Mouse (Mus musculus) MEL (cell line): ENCODE measurements around the gene Lmo4. TPM values are rescaled to one million over a fixed set of nuclear protein-coding genes. Genes with fewer than 3 reads are reported as not detected.

Experiments used
- DNase-seq: peaks from one replicate; pipeline ENCODE4 v3.0.0; 2011; ENCODE audit warnings: low read depth, low spot score
- H3K27ac ChIP-seq: 2 replicates; pipeline ENCODE4 v1.5.1; 2012; ENCODE audit warnings: low read depth, mild to moderate bottlenecking, control low read depth, low read length, moderate library complexity; ENCODE audit not compliant: control insufficient read depth
- H3K27me3 ChIP-seq, 2 experiments: fragments of 150-350 bp in 1 of 2; sonication (generic) in 1 of 2; 2 replicates each; pipeline ENCODE4 v1.6.1; 2012; ENCODE audit warnings: low read length in 2 of 2, mild to moderate bottlenecking in 2 of 2, improper control_type of control experiment in 1 of 2, moderate library complexity in 1 of 2; ENCODE audit not compliant: insufficient read depth in 2 of 2, control insufficient read depth in 1 of 2
- H3K36me3 ChIP-seq, 2 experiments: 2 replicates each; pipeline ENCODE4 v1.6.1; 2012 to 2014; ENCODE audit warnings: low read length in 2 of 2, improper control_type of control experiment in 1 of 2, inconsistent platforms in 1 of 2, mild to moderate bottlenecking in 1 of 2; ENCODE audit not compliant: insufficient read depth in 2 of 2, control insufficient read depth in 1 of 2
- H3K4me1 ChIP-seq, 2 experiments: fragments of 150-350 bp in 1 of 2; sonication (generic) in 1 of 2; 2 replicates each; pipeline ENCODE4 v1.6.1; 2012; ENCODE audit warnings: low read length in 2 of 2, improper control_type of control experiment in 1 of 2, mild to moderate bottlenecking in 1 of 2; ENCODE audit not compliant: insufficient read depth in 2 of 2, control insufficient read depth in 1 of 2
- H3K4me3 ChIP-seq, 2 experiments: fragments of 150-350 bp in 1 of 2; sonication (generic) in 1 of 2; 2 replicates each; pipeline ENCODE4 v1.5.1; 2012; ENCODE audit warnings: low read depth in 2 of 2, low read length in 2 of 2, mild to moderate bottlenecking in 2 of 2, moderate library complexity in 2 of 2, control low read depth in 1 of 2, improper control_type of control experiment in 1 of 2; ENCODE audit not compliant: control insufficient read depth in 1 of 2, insufficient read depth in 1 of 2
- H3K79me2 ChIP-seq: 2 replicates; pipeline ENCODE4 v1.6.1; 2012; ENCODE audit warnings: mild to moderate bottlenecking, low read length, moderate library complexity; ENCODE audit not compliant: control insufficient read depth, poor library complexity, insufficient read depth
- H3K9ac ChIP-seq: 2 replicates; pipeline ENCODE4 v1.6.1; 2012; ENCODE audit warnings: low read depth, mild to moderate bottlenecking, control low read depth, low read length, moderate library complexity; ENCODE audit not compliant: control insufficient read depth, poor library complexity, severe bottlenecking
- H3K9me3 ChIP-seq: fragments of 150-350 bp; sonication (generic); replicated peaks from 2 replicates; pipeline ENCODE4 v1.6.1; 2012; ENCODE audit warnings: mild to moderate bottlenecking, low read length, improper control_type of control experiment, moderate library complexity; ENCODE audit not compliant: insufficient read depth
- BHLHE40 ChIP-seq: IDR thresholded peaks from 2 replicates; pipeline ENCODE4 v1.6.1; 2012; ENCODE audit warnings: low read depth, mild to moderate bottlenecking, inconsistent platforms, low read length, improper control_type of control experiment, borderline replicate concordance
- CHD1 ChIP-seq: IDR thresholded peaks from 2 replicates; pipeline ENCODE4 v1.6.1; 2012; ENCODE audit warnings: low read depth, mild to moderate bottlenecking, inconsistent platforms, low read length, improper control_type of control experiment
- CHD2 ChIP-seq: IDR thresholded peaks from 2 replicates; pipeline ENCODE4 v1.6.1; 2011; ENCODE audit warnings: low read length, improper control_type of control experiment
- CTCF ChIP-seq, 3 experiments: IDR thresholded peaks in 2 of 3; conservative IDR thresholded peaks in 1 of 3; 2 replicates each; pipeline ENCODE4 v1.5.1; 2011 to 2012; ENCODE audit warnings: low read length in 3 of 3, low read depth in 2 of 3, mild to moderate bottlenecking in 2 of 3, improper control_type of control experiment in 1 of 3, inconsistent platforms in 1 of 3, mixed read lengths in 1 of 3, moderate library complexity in 1 of 3; ENCODE audit not compliant: control insufficient read depth in 1 of 3, insufficient read depth in 1 of 3, poor library complexity in 1 of 3, severe bottlenecking in 1 of 3
- E2F4 ChIP-seq: IDR thresholded peaks from 2 replicates; pipeline ENCODE4 v1.6.1; 2011; ENCODE audit warnings: low read depth, low read length, improper control_type of control experiment, borderline replicate concordance
- ETS1 ChIP-seq: IDR thresholded peaks from 2 replicates; pipeline ENCODE4 v1.6.1; 2012; ENCODE audit warnings: low read depth, mild to moderate bottlenecking, inconsistent platforms, low read length, improper control_type of control experiment, moderate library complexity
- GABPA ChIP-seq: IDR thresholded peaks from 2 replicates; pipeline ENCODE4 v1.6.1; 2012; ENCODE audit warnings: low read depth, mild to moderate bottlenecking, inconsistent platforms, low read length, improper control_type of control experiment, moderate library complexity
- MAFK ChIP-seq: IDR thresholded peaks from 2 replicates; pipeline ENCODE4 v1.6.1; 2011; ENCODE audit warnings: low read depth, mild to moderate bottlenecking, low read length, improper control_type of control experiment, borderline replicate concordance
- MAX ChIP-seq: IDR thresholded peaks from 2 replicates; pipeline ENCODE4 v1.6.1; 2011; ENCODE audit warnings: low read length, improper control_type of control experiment
- MAZ ChIP-seq: IDR thresholded peaks from 2 replicates; pipeline ENCODE4 v1.6.1; 2012; ENCODE audit warnings: low read depth, mild to moderate bottlenecking, inconsistent platforms, low read length, improper control_type of control experiment
- MEF2A ChIP-seq: IDR thresholded peaks from 2 replicates; pipeline ENCODE4 v1.6.1; 2014; ENCODE audit warnings: low read depth, mild to moderate bottlenecking, inconsistent platforms, low read length, improper control_type of control experiment; ENCODE audit not compliant: poor library complexity, insufficient replicate concordance, severe bottlenecking; ENCODE audit errors: extremely low read depth
- MXI1 ChIP-seq: IDR thresholded peaks from 2 replicates; pipeline ENCODE4 v1.6.1; 2011; ENCODE audit warnings: mild to moderate bottlenecking, low read depth, low read length, improper control_type of control experiment
- MYC ChIP-seq: IDR thresholded peaks from 2 replicates; pipeline ENCODE4 v1.6.1; 2011; ENCODE audit warnings: low read depth, mild to moderate bottlenecking, low read length, improper control_type of control experiment, moderate library complexity
- NELFE ChIP-seq: IDR thresholded peaks from 2 replicates; pipeline ENCODE4 v1.6.1; 2011; ENCODE audit warnings: low read depth, low read length, improper control_type of control experiment
- POLR2AphosphoS2 ChIP-seq: IDR thresholded peaks from 2 replicates; pipeline ENCODE4 v1.6.1; 2011; ENCODE audit warnings: low read length, improper control_type of control experiment
- POLR2AphosphoS5 ChIP-seq: IDR thresholded peaks from 2 replicates; pipeline ENCODE4 v1.6.1; 2012; ENCODE audit warnings: low read depth, borderline replicate concordance, mild to moderate bottlenecking, inconsistent platforms, low read length, moderate library complexity, mixed read lengths
- RCOR1 ChIP-seq: IDR thresholded peaks from 2 replicates; pipeline ENCODE4 v1.6.1; 2012; ENCODE audit warnings: low read depth, mild to moderate bottlenecking, inconsistent platforms, low read length, improper control_type of control experiment
- SMC3 ChIP-seq: IDR thresholded peaks from 2 replicates; pipeline ENCODE4 v1.6.1; 2011; ENCODE audit warnings: low read depth, low read length, improper control_type of control experiment
- TAL1 ChIP-seq: IDR thresholded peaks from 2 replicates; pipeline ENCODE4 v1.6.1; 2012; ENCODE audit warnings: mild to moderate bottlenecking, inconsistent platforms, low read length, moderate library complexity, mixed read lengths
- USF1 ChIP-seq: IDR thresholded peaks from 2 replicates; pipeline ENCODE4 v1.6.1; 2014; ENCODE audit warnings: low read depth, mild to moderate bottlenecking, inconsistent platforms, low read length, improper control_type of control experiment, moderate library complexity
- ZKSCAN1 ChIP-seq: IDR thresholded peaks from 2 replicates; pipeline ENCODE4 v1.6.1; 2012; ENCODE audit warnings: low read depth, mild to moderate bottlenecking, inconsistent platforms, low read length, improper control_type of control experiment, moderate library complexity
- polyA plus RNA-seq, 2 experiments: library from polyadenylated mRNA; stranded (reverse) in 1 of 2; unstranded in 1 of 2; fragments of >175 nt in 1 of 2; fragments of >200 nt in 1 of 2; gene quantifications; 2 replicates each; pipeline versions ENCODE4 v1.2.1 to v1.2.4; 2012; ENCODE audit warnings: low replicate concordance in 2 of 2, low read depth in 1 of 2; ENCODE audit not compliant: insufficient read length in 2 of 2, insufficient read depth in 1 of 2, missing spikeins in 1 of 2
- total RNA-seq: library from RNA; depleted of rRNA; stranded (reverse); fragments of 300-350 nt; gene quantifications from 2 replicates; pipeline ENCODE4 v1.2.3, GENCODE M21; 2012

Gene Lmo4
- total and polyA plus RNA-seq, 3 experiments: 13.7 to 29.3 TPM; not detected in 1

- no peaks in the 10 kb centered on the region for H3K79me2 ChIP-seq
- no peak overlapping the region for H3K9ac ChIP-seq
- H3K4me3 ChIP-seq: no peak overlapping the region
- no peak overlapping the region for H3K27ac ChIP-seq
- H3K27me3 ChIP-seq: no peaks in the 10 kb centered on the region
- no peaks in the 10 kb centered on the region for H3K4me1 ChIP-seq
- H3K9me3 ChIP-seq: no peaks in the 10 kb centered on the region
- H3K36me3 ChIP-seq: peaks cover 0 to 2% of the 10 kb centered on the region in 2 experiments; a peak in 1 of 4 replicates
- no peak for DNase-seq
- TF ChIP-seq TAL1: no peak
- TF ChIP-seq BHLHE40: no peak
- TF ChIP-seq USF1: no peak
- no peak for TF ChIP-seq MAFK
- TF ChIP-seq MXI1: no peak
- TF ChIP-seq GABPA: no peak
- TF ChIP-seq E2F4: no peak
- TF ChIP-seq ETS1: no peak
- TF ChIP-seq MEF2A: no peak
- no peak for TF ChIP-seq SMC3
- no peak for TF ChIP-seq CHD2
- TF ChIP-seq RCOR1: no peak
- no peak for TF ChIP-seq POLR2AphosphoS5
- TF ChIP-seq MYC: no peak
- TF ChIP-seq CHD1: no peak
- no peak for TF ChIP-seq CTCF (IDR thresholded peaks at IDR 0.05 in 2 of 3, conservative IDR thresholded peaks at IDR 0.05 in 1 of 3; ENCODE audit: control insufficient read depth in 1 of 3, insufficient read depth in 1 of 3, low read depth in 2 of 3, low read length in 3 of 3, poor library complexity in 1 of 3, severe bottlenecking in 1 of 3)
- no peak for TF ChIP-seq NELFE
Observed at GRCm38 (mm10) chr3:144184918-144185317, 20.1 kb downstream of the Lmo4 start.

- no peak overlapping the region for H3K9ac ChIP-seq
- H3K4me1 ChIP-seq: no peaks in the 10 kb centered on the region
- no peak for TF ChIP-seq POLR2AphosphoS2
- TF ChIP-seq CTCF (IDR thresholded peaks at IDR 0.05 in 2 of 3, conservative IDR thresholded peaks at IDR 0.05 in 1 of 3; ENCODE audit: control insufficient read depth in 1 of 3, insufficient read depth in 1 of 3, low read depth in 2 of 3, low read length in 3 of 3, poor library complexity in 1 of 3, severe bottlenecking in 1 of 3): peak in 1 of 3 experiments; percentile 23; a peak in 1 of 6 replicates
- no peak for TF ChIP-seq ETS1
- no peak for TF ChIP-seq CHD1
- TF ChIP-seq MAX: no peak
- no peak for TF ChIP-seq CHD2
- no peak for TF ChIP-seq MAZ
- no peak for TF ChIP-seq MAFK
- no peak for TF ChIP-seq ZKSCAN1
- peak; percentile 21; the same call in 1 of the 2 replicates for TF ChIP-seq SMC3
- no peak for TF ChIP-seq MEF2A
- no peak for TF ChIP-seq POLR2AphosphoS5
- TF ChIP-seq E2F4: no peak
- TF ChIP-seq GABPA: no peak
- H3K36me3 ChIP-seq: no peaks in the 10 kb centered on the region
- no peak overlapping the region for H3K27ac ChIP-seq
- no peak for DNase-seq
- no peaks in the 10 kb centered on the region for H3K9me3 ChIP-seq
- no peak overlapping the region for H3K4me3 ChIP-seq
- no peaks in the 10 kb centered on the region for H3K79me2 ChIP-seq
- no peaks in the 10 kb centered on the region for H3K27me3 ChIP-seq
Observed at GRCm38 (mm10) chr3:144182229-144182628, 22.8 kb downstream of the Lmo4 start.
